Mouse (Mus musculus): Measurements from ENCODE around the gene Zbtb20.
A peak's percentile ranks its signal among the peaks of the same experiment; 100 is the strongest.

Gene Zbtb20

DNA sequence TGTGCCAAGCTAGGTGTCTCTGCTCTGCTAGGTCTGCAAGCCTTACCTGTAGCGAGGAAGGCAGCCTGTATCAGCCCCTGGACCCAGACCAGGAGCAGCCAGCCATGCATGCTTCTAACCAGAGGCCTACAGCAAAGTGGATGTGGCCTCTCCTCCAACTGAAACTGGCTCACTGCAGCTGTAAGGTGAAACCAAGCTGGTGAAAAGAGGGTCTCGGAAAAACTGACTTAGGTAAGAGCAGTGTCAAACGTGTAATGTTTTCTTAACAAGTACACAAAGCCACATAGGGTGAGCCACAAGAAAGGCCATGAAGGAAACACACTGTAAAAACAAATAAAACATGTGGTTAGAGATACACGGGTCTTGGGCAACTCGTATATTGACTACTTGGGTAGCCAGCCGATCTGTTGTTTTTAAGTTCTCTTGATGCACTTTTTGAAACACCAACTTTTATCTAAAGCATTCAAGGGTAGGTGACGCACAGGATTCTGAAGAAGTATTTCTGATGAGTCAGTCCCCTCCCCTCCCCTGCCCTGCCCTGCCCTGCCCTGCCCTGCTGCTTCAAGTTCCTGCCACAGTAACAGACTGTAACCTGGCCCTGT is 788.4 kb downstream of the Zbtb20 start, which contains the start of gene Tigit:
Tigit (minus strand) TSS at position 169 of the 602 bp plus-strand sequence.
- DNase-seq, result peak in 1 of 2 experiments; percentile 23

DNA sequence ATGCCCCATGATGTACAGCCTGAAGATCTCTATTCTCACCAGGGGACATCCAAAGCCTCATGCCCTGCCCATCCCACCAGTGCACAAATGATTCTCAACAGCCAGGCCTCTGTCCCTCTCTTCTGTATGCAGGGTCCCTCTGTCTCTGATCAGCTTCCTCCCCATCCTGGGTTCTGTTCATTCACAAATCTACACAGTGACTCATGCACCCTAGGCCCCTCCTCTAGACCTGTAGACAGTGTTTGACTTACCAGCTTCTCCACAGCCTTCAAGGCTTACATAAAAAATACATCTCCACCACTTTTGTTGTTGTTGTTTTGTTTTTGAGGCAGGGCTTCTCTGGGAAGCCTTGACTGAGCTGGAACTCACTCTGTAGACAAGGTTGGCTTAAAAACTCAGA is 789.2 kb downstream of the Zbtb20 start:
- no peak for DNase-seq

- DNase-seq, result no peak
Measured at GRCm38 (mm10) chr16:43668294-43668693, 792.6 kb downstream of the Zbtb20 start.

DNA sequence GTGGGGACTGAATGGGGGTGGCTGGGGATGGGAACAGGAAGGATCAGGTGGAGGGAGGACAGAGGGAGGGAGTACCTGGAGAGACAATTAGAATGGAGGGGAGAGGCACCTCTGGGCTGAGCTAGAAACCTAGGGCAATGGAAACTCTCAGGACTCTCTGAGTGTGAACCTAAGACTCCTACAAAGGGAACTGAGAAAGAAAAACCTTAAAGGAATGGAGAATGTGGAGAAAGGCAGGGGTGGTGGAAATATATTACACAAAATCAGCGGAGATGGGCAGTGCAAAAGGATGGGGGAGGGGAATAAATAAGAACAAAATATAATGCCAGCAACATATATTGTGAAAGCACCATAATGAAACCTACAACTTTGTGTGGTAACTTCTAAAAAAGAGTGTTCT is 796.3 kb downstream of the Zbtb20 start:
- no peak for DNase-seq

DNA sequence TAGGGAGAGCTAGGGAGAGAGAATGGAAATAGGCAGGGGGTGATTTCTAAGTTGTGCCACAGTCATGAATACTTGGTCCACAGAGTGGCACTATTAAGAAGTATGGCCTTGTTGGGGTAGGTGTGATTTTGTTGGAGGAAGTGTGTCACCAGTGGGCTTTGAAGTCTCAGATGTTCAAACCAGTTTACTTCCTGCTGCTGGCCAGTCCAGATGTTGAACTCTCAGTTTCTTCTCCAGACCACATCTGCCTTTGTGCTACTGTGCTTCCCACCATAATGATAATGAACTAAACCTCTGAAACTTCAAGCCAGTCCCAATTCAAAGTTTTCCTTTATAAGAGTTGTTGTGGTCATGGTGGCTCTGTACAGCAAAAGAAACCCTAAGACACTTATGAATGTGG is 797.0 kb downstream of the Zbtb20 start:
- DNase-seq, result no peak

- DNase-seq, result no peak
Measured at GRCm38 (mm10) chr16:43674400-43674799, 798.7 kb downstream of the Zbtb20 start.

DNA sequence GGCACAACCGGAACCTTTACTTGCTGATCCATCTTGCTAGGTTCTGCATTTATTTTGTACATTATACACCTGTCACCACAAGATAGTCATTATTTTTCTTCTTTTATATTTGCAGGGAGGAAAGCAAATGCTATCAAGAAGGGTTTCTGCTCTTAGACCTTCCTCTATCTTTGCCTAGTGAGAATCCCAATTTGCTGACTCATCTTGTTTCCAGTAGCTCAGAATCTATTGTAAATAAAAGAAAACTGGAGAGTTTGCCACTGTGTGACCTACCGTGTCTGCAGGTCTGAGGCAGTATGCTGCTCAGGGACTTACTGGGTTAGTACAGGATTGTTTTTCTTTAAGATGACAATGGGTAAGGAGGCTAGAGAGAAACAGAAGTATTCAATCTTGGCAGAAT is 812.3 kb downstream of the Zbtb20 start:
- no peak for DNase-seq

- peak; percentile 29 to 51 for DNase-seq
Measured at GRCm38 (mm10) chr16:43690211-43690690, 814.6 kb downstream of the Zbtb20 start.

DNA sequence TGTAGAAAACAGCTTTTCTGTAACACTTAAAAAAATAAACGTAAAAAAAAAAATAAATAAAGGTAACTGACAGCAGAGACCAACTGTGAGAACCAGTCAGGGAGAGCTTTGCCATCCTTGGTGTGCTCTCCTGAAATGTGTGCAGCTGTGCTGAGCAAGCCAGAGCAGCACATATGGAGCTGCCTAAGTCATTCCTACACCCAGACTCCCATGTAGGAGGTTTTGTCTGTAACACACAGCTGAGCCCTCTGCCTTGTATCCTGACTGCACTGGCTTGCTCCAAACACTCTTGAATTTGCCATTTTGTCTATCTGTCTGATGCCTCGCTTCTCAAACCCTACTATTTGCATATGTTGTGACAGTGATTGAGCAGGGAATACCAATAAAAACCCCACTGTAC is 815.2 kb downstream of the Zbtb20 start:
- no peak for DNase-seq

DNA sequence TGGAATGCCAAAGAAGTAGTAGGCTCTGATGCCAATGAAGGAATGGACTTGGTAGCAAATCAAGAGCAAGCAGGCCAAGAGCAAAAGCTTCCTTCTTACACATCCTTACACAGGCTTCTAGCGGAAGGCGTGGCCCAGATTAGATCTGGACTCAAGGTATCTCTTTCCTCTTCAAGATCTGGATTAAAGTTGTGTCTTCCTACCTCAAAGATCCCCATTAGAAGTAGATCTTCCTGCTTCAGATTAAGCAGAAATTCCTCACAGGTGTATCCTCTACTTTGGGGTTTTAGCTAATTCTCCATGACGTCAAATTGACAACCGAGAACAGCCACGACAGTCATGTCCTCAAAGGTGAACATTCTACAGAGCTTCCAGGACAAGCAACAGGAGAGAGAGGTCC is 816.1 kb downstream of the Zbtb20 start:
- no peak for DNase-seq

Data from thymus, postnatal 36 days (tissue).